Mouse (Mus musculus): ENCODE data around the gene Dnah12.
"Not testable (repeated sequence)": the region's sequence is repeated elsewhere in the genome, so short reads cannot be mapped to it uniquely, and the experiment has no call there.

The Dnah12 gene

DNA sequence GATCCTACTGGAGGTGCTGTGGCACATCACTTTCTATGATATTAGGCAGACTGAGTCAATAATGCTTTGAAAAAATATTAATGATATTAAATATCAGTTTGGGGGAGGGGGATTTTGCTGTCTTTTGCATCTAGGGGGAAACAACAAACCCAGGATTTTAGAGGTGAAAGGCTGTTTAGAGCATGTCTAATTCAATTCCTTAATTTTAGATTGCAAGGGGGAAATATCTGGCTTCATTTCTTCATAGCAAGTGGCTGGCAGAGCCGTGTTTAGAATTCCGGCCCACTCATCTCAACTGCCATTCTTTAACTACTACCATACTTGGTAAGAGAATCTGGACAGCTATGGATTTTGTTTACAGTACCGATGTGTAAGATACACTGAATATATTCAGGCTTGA is at the start of gene Dnah12:
Gene Dnah12 (plus strand): TSS at position 301 of the 400 bp plus-strand sequence.
- no peak for DNase-seq

DNA sequence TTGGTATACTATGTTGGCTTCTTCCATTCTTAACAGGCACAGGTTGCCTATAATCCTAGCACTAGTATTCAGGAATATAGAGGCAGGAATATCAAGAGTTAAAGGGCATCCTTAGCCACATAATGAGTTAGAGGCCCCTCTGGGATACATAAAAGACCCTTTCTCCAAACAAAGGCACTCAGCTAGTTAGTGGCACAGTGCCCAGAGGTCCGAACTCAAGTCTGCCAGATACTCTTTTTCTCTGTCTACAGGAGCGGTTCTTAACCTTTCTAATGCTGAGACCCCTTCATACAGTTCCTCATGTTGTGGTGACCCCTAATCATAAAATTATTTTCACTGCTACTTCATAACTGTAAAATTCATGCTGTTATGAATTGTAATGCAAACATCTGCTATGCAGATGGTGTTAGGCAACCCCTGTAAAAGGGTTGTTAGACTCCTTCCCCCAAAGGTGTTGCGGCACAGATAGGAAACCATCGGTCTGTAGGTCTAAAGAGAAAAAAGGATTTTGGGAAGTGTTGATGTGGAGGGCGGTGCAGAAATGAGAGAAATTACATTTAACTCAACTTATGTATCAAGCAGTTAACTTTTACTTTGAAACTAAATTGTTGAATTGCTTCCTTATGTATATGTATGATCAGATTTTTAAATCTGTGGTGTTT is 47.0 kb upstream of the Dnah12 start:
- DNase-seq: no peak

DNA sequence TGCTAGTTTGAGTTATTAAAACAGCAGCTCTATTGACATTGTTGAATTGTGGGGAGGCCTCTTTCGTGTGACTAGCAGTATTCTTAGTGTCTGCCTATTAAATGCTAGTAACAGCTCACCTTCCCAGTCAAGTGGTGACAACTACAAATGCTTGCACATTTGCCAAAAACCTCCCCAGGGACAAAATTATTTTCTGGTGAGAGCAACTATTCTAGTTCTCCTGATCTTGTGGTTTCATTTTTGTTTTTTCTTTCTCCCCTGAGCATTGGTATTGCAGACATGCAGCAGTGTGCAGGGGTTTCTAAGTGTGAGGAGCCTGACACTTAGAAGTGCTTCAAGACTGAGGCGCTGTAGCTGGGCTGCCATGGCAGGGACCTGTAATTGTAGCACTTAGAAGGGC is 45.3 kb upstream of the Dnah12 start:
- DNase-seq: no peak

GRCm38 (mm10) chr14:26651901-26652300 is 41.2 kb upstream of the Dnah12 start:
- DNase-seq: peak; percentile 26

DNA sequence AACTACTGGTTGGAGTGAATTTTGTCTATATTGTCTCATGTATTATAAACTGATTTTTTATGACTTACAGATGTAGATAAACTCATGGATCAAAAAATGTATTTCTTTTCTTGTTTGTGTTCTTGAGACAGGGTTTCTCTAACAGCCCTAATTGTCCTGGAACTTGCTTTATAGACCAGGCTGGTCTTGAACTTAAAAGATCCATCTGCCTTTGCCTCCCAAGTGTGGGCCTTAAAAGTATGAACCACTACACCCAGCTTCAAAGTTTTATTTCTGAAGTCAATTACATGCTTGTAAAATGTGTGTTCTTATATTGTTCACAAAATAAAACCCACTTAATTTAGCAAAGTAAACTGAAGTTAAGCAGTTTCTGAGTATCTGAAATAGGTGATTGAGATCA is 34.9 kb upstream of the Dnah12 start:
- no peak for DNase-seq

DNA sequence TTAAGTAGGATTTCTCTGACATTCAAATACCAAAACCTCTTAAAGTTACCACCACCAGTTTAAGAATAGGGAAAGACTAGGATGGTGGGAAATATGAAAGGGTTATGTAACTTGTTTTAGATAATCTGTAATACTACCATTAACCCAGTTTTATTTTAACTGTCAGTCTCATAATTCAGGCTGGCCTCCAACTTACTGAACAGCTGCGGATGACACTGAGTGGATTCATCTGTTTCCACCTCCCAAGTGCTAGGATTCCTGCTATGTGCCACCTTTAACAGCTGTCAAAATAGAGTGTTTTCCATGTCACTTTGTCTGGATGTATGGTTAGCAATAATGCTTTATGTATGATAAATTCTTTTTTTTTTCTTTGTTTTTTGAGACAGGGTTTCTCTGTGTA is 32.8 kb upstream of the Dnah12 start:
- DNase-seq: no peak

DNA sequence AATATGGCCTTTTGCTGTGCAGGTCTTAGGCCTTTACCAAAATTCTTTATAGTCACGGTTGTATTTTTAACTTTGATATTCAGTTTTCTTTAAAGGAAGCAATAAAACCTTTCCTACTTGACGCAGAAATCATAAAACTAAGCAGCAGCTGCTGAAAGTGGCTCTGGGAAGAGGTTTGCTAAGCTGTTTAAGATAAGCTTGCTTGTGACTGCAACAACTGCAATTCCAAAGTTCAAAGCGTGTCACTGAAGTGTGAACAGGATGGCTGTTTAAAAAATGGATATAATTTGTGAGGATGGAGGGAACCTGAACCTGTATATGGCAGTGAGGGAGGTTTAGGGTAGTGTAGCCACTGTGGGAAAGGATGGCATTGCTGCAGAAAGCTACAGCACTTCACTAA is 31.1 kb upstream of the Dnah12 start:
- no peak for DNase-seq

DNA sequence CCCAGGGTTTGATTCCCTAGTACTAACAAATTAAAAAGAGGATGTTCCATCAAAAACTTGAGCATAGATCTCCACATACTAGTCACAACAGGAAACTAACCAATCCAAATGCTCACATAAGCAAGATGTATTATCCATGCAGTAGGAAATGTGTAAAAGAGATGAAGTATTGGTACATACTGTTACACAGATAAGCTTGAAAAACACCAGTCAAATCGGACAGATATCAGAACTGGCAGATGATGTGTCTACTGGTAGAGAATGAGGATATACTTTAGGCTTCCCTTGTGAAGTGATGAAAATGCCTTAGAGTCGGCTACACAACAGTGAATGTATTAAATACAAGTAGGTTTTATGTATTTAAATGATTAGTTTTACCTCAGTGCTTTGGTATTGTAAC is 30.6 kb upstream of the Dnah12 start:
- DNase-seq: no peak

- DNase-seq: no peak
Measured at GRCm38 (mm10) chr14:26663851-26664250, 29.2 kb upstream of the Dnah12 start.

DNA sequence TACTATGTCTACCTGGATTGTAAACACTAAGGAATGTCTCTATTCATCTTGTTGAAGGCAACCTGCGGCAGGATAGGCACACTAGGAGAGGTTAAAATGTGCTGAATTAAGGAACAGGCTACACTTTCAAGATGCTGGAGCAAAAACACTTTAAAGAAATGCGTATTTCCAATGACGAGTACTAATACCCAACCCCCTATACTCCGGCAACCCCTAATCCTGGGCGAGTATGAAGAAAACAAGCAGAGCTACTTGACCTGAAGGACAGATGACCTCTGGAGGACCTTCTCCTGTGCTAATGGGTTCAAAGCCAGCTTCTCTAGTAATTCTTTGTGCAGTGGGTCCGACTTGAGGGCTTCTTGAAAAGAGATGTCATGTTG is 25.1 kb upstream of the Dnah12 start:
- no peak for DNase-seq

DNA sequence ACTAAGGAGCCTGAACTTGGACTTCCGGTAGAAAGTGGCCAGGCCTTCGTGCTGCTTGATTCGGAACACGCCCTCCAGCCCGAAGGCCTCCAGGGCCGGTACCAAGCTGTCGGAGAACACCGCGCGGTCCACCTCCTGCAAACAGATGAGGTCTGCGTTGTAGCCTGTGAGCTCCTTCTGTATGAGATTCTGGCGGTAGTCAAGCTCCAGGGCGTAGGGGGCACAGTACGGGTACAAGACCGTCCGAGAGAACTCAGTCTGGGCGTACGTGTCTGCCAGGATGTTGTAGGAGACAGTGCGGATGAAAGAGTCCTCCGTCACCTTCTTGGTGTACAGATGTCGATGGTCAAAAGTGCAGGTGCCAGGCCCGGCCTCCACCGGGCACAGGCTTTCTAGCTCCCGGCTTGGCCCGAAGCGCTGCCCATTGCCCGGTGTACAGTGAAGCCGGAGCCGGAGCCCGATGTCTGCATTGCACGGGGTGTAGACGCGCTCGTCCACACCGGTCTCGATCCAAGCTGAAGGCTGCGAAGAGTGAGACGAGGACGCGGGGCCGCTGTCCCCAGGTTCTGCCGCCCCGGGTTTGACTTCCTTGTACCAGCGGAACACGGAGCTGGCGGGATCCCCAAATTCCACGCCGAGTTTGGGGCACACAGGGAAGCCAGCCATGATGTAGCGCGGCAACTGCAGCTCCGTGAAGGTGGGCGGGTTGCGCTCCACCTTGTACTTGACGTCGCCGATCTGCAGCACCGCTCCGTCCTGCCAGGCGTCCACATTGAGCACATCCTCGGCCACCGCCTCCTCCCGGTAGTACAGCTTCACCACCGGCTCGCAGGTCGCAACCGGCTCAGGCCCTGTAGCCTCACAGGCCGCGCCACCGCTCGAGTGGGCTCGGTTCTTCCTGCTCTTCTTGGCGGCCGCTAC is 24.4 kb upstream of the Dnah12 start:
- peak; percentile 57 for DNase-seq

DNA sequence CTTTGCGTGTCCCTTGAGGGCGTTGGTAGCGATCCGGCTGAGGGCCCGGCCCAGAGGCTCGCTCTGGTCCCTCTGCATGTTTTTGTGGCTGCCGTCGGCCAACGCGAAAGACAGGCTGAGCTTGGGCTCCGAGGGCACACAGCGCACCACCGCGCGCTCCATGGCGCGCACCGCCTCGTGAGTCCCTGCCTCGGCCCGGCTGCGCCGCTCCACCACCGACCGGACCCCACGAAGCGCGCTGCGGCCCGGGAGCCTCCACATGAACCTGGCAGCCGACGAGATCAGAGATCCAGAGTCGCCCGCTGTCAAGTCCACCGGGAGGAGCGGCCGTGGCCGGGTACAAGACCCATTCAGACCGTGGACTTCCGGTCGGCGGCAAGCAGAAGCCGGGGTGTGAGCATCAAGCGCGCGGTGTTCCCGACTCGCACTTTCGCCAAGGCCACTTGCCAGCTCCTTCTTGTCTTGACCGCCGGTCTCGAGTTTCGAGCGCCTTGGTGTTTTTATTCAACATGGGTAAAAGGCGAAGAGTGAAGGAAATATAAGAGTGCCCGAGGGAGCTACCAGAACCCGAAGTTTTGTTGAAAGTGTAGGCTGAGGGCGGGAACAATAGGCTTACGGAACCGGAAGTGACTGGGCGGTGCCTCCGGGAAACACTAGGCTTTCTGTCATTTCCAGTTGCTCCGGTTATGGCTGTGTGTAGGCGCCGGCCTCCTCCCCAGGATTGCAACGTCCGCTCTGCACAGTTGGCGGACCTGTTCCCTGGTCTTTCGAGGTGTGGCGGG is 23.6 kb upstream of the Dnah12 start, which contains the start of gene Pde12:
Gene Pde12 (minus strand): TSS at position 592 of the 782 bp plus-strand sequence.
- peak; percentile 86 for DNase-seq

GRCm38 (mm10) chr14:26670964-26671363 is 22.1 kb upstream of the Dnah12 start:
- peak; percentile 14 for DNase-seq

DNA sequence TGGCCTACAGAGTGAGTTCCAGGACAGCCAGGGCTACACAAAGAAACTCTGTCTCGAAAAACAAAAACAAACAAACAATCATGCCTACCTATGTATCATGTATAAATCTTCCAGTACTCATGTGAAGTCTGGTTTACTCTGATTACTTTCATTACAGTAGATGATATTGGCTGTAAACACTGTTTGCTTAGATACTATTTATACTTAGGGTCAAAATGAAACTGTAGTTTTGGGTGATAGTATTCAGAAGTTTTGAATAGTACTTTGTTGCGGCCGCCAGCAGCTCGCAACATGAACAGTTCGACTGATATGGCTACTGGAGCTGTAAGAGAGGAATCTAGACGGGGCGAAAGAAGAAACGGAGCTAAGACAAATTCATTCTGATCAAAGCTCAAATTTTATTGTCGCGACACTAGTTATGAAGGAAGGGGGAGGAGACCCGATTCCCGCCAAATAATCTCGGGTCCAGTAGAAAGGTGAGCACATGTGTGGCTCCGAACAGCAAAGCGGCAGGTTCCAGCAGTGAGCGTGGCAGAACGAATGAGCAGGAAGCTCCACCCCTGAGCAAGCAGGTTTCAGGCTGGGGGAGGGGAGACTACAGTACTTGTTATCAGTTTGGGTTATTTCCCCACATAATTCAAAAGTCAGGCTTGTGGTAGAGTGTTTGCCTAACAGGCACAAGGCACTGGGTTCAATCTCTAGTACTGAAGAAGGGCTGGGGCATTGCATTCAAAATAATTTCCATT is 21.0 kb upstream of the Dnah12 start:
- DNase-seq: not testable (repeated sequence)

DNA sequence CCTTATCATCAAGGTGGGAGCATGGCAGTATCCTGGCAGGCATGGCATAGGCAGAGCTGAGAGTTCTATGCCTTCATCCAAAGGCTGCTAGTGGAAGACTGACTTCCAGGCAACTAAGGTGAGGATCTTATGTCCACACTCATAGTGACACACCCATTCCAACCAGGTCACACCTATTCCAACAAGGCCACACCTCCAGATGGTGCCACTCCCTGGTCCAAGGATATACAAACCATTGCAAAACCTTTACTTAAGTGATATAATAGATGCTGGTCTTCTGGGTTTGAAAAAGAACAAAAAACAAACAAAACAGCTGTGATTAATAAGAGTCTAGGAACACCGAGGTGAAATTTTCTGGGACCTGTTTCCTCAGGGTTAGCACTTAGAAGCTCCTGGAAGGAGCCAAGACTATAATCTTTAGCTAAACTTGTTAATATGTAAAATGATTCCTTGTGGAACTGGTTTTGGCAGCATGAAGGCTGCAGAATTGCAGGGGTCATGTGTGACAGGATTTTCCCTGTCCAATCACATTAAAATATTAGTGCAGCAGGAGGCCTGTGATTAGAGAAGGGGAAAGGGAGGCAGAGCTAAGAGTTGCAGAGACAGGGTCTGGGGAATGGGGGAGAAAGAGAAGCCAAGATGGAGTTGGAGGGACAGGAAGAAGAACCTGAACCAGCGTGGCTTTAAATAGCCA is 18.5 kb upstream of the Dnah12 start:
- DNase-seq: not testable (repeated sequence)

DNA sequence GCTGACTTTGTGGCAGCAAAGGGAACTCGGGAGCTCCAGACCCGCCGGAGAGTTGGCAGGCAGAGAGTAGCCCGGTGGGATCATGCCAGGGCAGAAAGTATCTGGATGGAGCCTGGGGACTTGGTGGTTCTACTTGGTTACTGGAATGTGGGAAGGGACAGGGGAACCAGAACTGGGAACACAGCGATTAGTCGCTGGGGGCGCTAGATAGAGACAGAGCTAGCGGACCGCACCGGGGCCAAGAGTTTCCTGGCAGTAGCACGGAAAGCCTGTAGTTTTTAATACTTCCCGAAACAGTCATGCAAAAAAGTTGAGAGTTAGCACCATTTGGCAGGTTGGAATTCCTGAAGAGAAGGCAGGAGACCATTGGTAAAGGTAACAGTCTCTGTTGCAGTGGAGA is 17.7 kb upstream of the Dnah12 start:
- DNase-seq: peak; percentile 31

GRCm38 (mm10) chr14:26675791-26676190 is 17.3 kb upstream of the Dnah12 start:
- DNase-seq: no peak

DNA sequence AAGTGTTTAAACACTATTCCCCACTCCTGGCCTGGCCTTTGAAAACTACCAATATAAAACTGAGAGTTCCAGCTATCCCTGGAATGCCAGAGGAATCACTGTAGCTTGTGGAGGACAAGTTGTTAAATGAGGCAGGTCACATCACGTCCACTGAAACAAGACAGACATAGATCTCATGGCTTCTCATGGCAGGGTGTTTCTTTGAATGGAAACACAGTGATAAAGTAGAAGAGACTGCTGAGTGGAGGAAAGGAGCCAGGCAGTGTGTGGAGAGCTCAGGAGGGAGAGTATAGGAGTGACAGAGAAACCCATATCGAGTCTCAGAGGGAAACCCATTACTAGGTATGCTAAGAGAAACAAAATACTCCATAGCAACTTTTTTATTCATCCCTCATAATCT is 2.3 kb upstream of the Dnah12 start:
- DNase-seq: no peak

GRCm38 (mm10) chr14:26691363-26691762 is 1.7 kb upstream of the Dnah12 start:
- no peak for DNase-seq

DNA sequence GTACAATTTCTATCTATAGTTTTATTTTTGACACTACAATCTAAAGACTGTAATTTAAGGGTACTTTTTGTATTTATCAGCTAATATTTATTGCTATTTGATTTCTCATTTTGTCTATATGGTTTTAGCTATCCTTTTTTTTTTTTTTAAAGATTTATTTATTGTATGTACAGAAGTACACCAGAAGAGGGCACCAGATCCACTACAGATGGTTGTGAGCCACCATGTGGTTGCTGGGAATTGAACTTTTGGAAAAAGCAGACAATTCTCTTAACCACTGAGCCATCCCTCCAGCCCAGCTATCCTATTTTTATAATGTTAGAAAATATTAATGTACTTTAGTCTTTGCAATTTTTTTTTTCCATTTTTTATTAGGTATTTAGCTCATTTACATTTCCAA is 4.8 kb downstream of the Dnah12 start:
- DNase-seq: no peak

DNA sequence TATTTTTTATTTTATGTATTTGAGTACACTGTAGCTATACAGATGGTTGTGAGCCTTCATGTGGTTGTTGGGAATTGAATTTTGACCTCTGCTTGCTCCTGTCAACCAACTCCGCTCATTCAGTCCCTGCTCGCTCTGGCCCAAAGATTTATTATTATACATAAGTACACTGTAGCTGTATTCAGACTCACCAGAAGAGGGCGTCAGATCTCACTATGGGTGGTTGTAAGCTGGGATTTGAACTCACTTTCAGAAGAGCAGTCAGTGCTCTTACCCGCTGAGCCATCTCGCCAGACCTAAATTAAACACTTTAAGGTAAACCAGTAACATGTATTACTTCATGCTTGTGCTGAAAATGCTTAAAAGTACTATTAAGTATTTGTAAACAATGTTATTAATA is 12.2 kb downstream of the Dnah12 start:
- DNase-seq: peak; percentile 20

DNA sequence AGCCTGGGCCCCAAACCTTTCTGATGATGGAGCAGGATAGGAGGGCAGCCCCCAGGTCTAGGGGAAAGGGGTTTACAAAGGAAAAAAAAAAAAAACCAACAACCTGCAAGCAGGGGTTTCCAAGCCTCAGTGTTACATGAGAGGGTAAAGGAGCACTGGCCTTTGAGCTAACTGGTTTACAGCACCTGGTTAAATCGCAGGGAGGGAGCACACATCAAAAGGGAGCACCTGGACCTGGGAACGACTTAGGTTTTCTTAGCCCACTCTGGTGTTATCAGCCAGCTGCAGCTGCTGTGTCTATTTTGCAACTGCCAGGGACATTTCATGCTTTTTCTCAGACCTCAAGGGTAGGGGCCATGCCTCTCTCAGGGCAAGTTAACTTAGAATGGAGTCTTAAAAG is 26.6 kb downstream of the Dnah12 start:
- peak; percentile 50 for DNase-seq

Measured in thymus, postnatal 14 days (tissue).